Mouse (Mus musculus) cerebellum, adult 2 months (tissue): ENCODE data around the gene Pax2. TPM values are rescaled to one million over a fixed set of nuclear protein-coding genes. Genes with fewer than 3 reads are reported as not detected.
"Not testable (repeated sequence)": the region's sequence is repeated elsewhere in the genome, so short reads cannot be mapped to it uniquely, and the experiment has no call there.

Experiments
- DNase-seq, 2 experiments: peaks; one replicate each; pipeline ENCODE4 v3.0.0; 2021
- H3K27ac ChIP-seq: fragments of 200-500 bp; 2 replicates; pipeline ENCODE4 v1.5.1; 2012; ENCODE audit warnings: low read length, control low read depth, inconsistent platforms; ENCODE audit not compliant: insufficient read depth
- H3K27me3 ChIP-seq: fragments of 200-500 bp; 2 replicates; pipeline ENCODE4 v1.6.1; 2012; ENCODE audit warnings: inconsistent platforms, mild to moderate bottlenecking, low read length, moderate library complexity; ENCODE audit not compliant: control insufficient read depth, insufficient read depth
- H3K4me1 ChIP-seq: fragments of 200-500 bp; 2 replicates; pipeline ENCODE4 v1.6.1; 2011; ENCODE audit warnings: low read length; ENCODE audit not compliant: control insufficient read depth, insufficient read depth
- H3K4me3 ChIP-seq: fragments of 200-500 bp; replicated peaks from 2 replicates; pipeline ENCODE3; 2011; ENCODE audit warnings: mild to moderate bottlenecking, low read depth, low read length, control low read depth; ENCODE audit not compliant: insufficient read depth
- CTCF ChIP-seq: fragments of 200-500 bp; IDR thresholded peaks from 2 replicates; pipeline ENCODE4 v1.5.1; 2011; ENCODE audit warnings: low read depth, mild to moderate bottlenecking, control low read depth, low read length, moderate library complexity, borderline replicate concordance; ENCODE audit not compliant: insufficient read depth
- POLR2A ChIP-seq: fragments of 200-500 bp; IDR thresholded peaks from 2 replicates; pipeline ENCODE4 v1.6.1; 2011; ENCODE audit warnings: low read length, control low read depth, borderline replicate concordance; ENCODE audit not compliant: insufficient read depth
- WGBS: fragments of 180-500 bp; shearing (Covaris S2); methylation state at CpG from one replicate; pipeline ENCODE4 v1.1.7; 2018; 5-methylcytosine and 5-hydroxymethylcytosine counted together
- polyA plus RNA-seq: library from polyadenylated mRNA; depleted of rRNA; stranded (reverse); fragments of >200 nt; gene quantifications from 2 replicates; pipeline ENCODE4 v1.2.3, GENCODE M21; 2012

Gene Pax2
- polyA plus RNA-seq, 1 experiment, result 8.4 TPM

GRCm38 (mm10) chr19:44835931-44836861, 80.4 kb downstream of the Pax2 start:
- Histone ChIP-seq H3K27me3 (peaks cover 15% of the 10 kb centered on the region; the same call in 1 of the 2 replicates), H3K27ac (no peak overlapping the region), H3K4me1 (peaks cover 4% of the 10 kb centered on the region; the same call in 1 of the 2 replicates), H3K4me3 (peak overlapping the region; percentile 1)
- WGBS, result under 1% methylated on average over 71 of the region's 71 CpGs
- TF ChIP-seq POLR2A (no peak), CTCF (no peak)
- peak; percentile 21 to 25 for DNase-seq

- no peak overlapping the region for H3K27ac ChIP-seq
- H3K27me3 ChIP-seq, result peaks cover 15% of the 10 kb centered on the region; the same call in 1 of the 2 replicates
- H3K4me3 ChIP-seq, result no peak overlapping the region
- H3K4me1 ChIP-seq, result peaks cover 4% of the 10 kb centered on the region; the same call in 1 of the 2 replicates
- 3% methylated on average over 37 of the region's 37 CpGs for WGBS
- no peak for TF ChIP-seq CTCF
- no peak for TF ChIP-seq POLR2A
- DNase-seq, result peak in 1 of 2 experiments; percentile 16
Observed at GRCm38 (mm10) chr19:44837426-44838205, 81.8 kb downstream of the Pax2 start.

GRCm38 (mm10) chr19:44838321-44838720, 82.5 kb downstream of the Pax2 start:
- H3K27me3 ChIP-seq, result peaks cover 15% of the 10 kb centered on the region; the same call in 1 of the 2 replicates
- DNase-seq, result no peak
- no peak overlapping the region for H3K27ac ChIP-seq
- TF ChIP-seq CTCF (no peak), POLR2A (no peak)
- WGBS, result 11% methylated on average over 9 of the region's 9 CpGs
- H3K4me1 ChIP-seq, result peaks cover 4% of the 10 kb centered on the region; the same call in 1 of the 2 replicates
- no peak overlapping the region for H3K4me3 ChIP-seq

- not testable (repeated sequence) for H3K27me3 ChIP-seq, H3K4me3 ChIP-seq, H3K27ac ChIP-seq, H3K4me1 ChIP-seq, DNase-seq
- 91% methylated on average over 15 of the region's 15 CpGs for WGBS
Observed at GRCm38 (mm10) chr19:44842661-44843060, 86.8 kb downstream of the Pax2 start.

DNA sequence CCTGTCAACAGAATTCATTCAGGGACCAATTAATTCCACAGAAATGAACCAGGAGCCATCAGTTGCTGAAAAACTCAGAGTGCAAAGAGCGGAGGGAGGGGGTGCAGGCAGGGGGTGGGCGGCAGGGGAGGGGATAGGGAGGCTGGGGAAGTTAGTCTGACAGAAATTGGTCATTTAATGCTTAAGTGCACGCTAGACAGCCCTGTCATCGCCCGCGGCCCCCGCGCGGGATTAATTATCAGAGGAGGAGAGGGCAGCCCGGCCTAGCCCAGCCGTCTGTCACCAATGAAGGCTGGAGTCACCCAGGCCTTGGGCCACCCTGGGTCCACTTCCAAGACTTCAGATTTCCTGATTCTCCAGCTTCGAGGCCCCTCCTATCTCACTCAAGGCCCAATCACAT, 93.6 kb downstream of the Pax2 start:
- no peaks in the 10 kb centered on the region for H3K4me1 ChIP-seq
- no peak overlapping the region for H3K27ac ChIP-seq
- 81% methylated on average over 12 of the region's 12 CpGs for WGBS
- no peak for DNase-seq
- H3K27me3 ChIP-seq, result no peaks in the 10 kb centered on the region; the same call in 1 of the 2 replicates
- TF ChIP-seq CTCF (no peak), POLR2A (no peak)
- no peak overlapping the region for H3K4me3 ChIP-seq

GRCm38 (mm10) chr19:44858671-44859070, 102.8 kb downstream of the Pax2 start:
- no peak for DNase-seq
- Histone ChIP-seq H3K4me1 (no peaks in the 10 kb centered on the region), H3K27me3 (no peaks in the 10 kb centered on the region; the same call in 1 of the 2 replicates), H3K4me3 (no peak overlapping the region), H3K27ac (no peak overlapping the region)
- WGBS, result 93% methylated on average over 1 of the region's 1 CpGs
- TF ChIP-seq CTCF (no peak), POLR2A (no peak)

- 54% methylated on average over 2 of the region's 2 CpGs for WGBS
- no peaks in the 10 kb centered on the region for H3K4me1 ChIP-seq
- DNase-seq, result no peak
- no peak overlapping the region for H3K4me3 ChIP-seq
- H3K27ac ChIP-seq, result no peak overlapping the region
- TF ChIP-seq POLR2A (no peak), CTCF (no peak)
- H3K27me3 ChIP-seq, result no peaks in the 10 kb centered on the region
Observed at GRCm38 (mm10) chr19:44868766-44869165, 112.9 kb downstream of the Pax2 start.
